Mouse (Mus musculus): ENCODE data around the gene Ptms. TPM values are rescaled to one million over a fixed set of nuclear protein-coding genes. Genes with fewer than 3 reads are reported as not detected.

Gene Ptms
- polyA plus RNA-seq, 1 experiment from 2014 or later, result 609 TPM

GRCm38 (mm10) chr6:124918890-124919627, 844 bp downstream of the Ptms start:
- peak overlapping the region; percentile 100 for H3K27ac ChIP-seq (ENCODE audit: low read depth, low read length)
- H3K27me3 ChIP-seq (replicated peaks; ENCODE audit: control insufficient read depth, insufficient read depth, low read length), result no peaks in the 10 kb centered on the region
- H3K36me3 ChIP-seq (ENCODE audit: control insufficient read depth, insufficient read depth, low read length), result peaks cover 4% of the 10 kb centered on the region; the same call in 1 of the 2 replicates
- no peaks in the 10 kb centered on the region for H3K9me3 ChIP-seq (ENCODE audit: control insufficient read depth, low read length)
- ATAC-seq, result no peak
- H3K4me1 ChIP-seq (ENCODE audit: control insufficient read depth, insufficient read depth, low read depth, low read length), result peaks cover 38% of the 10 kb centered on the region
- peak overlapping the region; percentile 97 for H3K4me2 ChIP-seq (ENCODE audit: low read length)
- WGBS, result 14% methylated on average over 13 of the region's 14 CpGs
- H3K4me3 ChIP-seq (ENCODE audit: low read length), result peak overlapping the region; percentile 92
- H3K9ac ChIP-seq (ENCODE audit: low read depth, low read length), result peak overlapping the region; percentile 33

GRCm38 (mm10) chr6:124918331-124918690, 1.6 kb downstream of the Ptms start:
- peaks cover 12% of the 10 kb centered on the region for H3K36me3 ChIP-seq (ENCODE audit: control insufficient read depth, insufficient read depth, low read length)
- H3K9me3 ChIP-seq (ENCODE audit: control insufficient read depth, low read length), result no peaks in the 10 kb centered on the region
- ATAC-seq, result no peak
- H3K27me3 ChIP-seq (replicated peaks; ENCODE audit: control insufficient read depth, insufficient read depth, low read length), result no peaks in the 10 kb centered on the region
- H3K4me3 ChIP-seq (ENCODE audit: low read length), result peak overlapping the region; percentile 92
- 9% methylated on average over 7 of the region's 7 CpGs for WGBS
- peak overlapping the region; percentile 74 for H3K9ac ChIP-seq (ENCODE audit: low read depth, low read length)
- peaks cover 38% of the 10 kb centered on the region for H3K4me1 ChIP-seq (ENCODE audit: control insufficient read depth, insufficient read depth, low read depth, low read length)
- peak overlapping the region; percentile 97 for H3K4me2 ChIP-seq (ENCODE audit: low read length)
- peak overlapping the region; percentile 100 for H3K27ac ChIP-seq (ENCODE audit: low read depth, low read length)

GRCm38 (mm10) chr6:124917518-124918330, 2.2 kb downstream of the Ptms start:
- H3K36me3 ChIP-seq (ENCODE audit: control insufficient read depth, insufficient read depth, low read length), result peaks cover 18% of the 10 kb centered on the region
- no peaks in the 10 kb centered on the region for H3K27me3 ChIP-seq (replicated peaks; ENCODE audit: control insufficient read depth, insufficient read depth, low read length)
- peak overlapping the region; percentile 100 for H3K9ac ChIP-seq (ENCODE audit: low read depth, low read length)
- H3K4me1 ChIP-seq (ENCODE audit: control insufficient read depth, insufficient read depth, low read depth, low read length), result peaks cover 38% of the 10 kb centered on the region
- H3K4me3 ChIP-seq (ENCODE audit: low read length), result peak overlapping the region; percentile 92
- peak overlapping the region; percentile 100 for H3K27ac ChIP-seq (ENCODE audit: low read depth, low read length)
- under 1% methylated on average over 63 of the region's 89 CpGs for WGBS
- no peaks in the 10 kb centered on the region for H3K9me3 ChIP-seq (ENCODE audit: control insufficient read depth, low read length)
- ATAC-seq, result peak; percentile 75
- H3K4me2 ChIP-seq (ENCODE audit: low read length), result peak overlapping the region; percentile 97

DNA sequence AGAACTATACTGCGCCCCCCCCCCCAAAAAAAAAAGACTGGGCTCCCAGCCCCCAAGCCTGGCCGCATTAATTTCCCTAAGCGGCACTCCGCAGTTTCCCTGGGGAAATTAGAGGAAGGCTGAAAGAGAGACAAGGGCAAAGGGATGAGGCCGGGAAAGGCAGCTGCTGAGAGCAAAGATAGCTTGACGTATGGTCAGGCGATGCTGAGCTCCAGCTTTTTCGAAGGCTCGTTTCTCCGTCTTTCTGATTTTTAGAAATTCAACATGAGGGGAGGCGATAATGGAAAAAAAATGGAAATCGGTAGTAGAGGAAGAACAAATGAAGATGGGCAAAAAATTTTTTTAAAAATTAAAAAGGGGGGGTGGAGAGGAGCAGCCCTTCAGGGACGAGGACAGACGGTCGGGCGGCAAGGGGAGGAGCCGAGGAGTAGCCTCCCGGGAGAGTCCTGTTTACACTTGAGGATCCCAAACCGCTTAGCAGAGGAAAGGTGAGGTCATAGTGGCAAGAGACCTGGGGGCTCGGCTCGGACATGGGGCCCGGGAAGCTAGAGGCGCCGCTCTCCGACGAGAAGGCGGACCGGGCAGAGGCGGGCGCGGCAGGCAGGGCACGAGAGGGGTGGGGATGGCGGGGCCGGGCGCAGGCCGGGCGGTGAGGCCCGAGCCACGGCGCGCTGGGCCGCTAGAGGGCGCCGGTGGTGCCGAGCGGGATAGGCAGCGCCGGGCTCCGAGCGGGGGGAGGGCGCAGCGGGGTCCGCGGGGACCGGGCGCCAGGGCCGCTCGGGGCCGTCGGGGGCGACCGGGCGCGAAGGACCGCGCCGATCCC, 3.0 kb downstream of the Ptms start:
- ATAC-seq, result peak; percentile 34
- Histone ChIP-seq H3K9ac (ENCODE audit: low read depth, low read length) (peak overlapping the region; percentile 100), H3K27me3 (replicated peaks; ENCODE audit: control insufficient read depth, insufficient read depth, low read length) (no peaks in the 10 kb centered on the region), H3K4me2 (ENCODE audit: low read length) (peak overlapping the region; percentile 97), H3K9me3 (ENCODE audit: control insufficient read depth, low read length) (no peaks in the 10 kb centered on the region), H3K4me3 (ENCODE audit: low read length) (peak overlapping the region; percentile 92), H3K4me1 (ENCODE audit: control insufficient read depth, insufficient read depth, low read depth, low read length) (peaks cover 38% of the 10 kb centered on the region), H3K27ac (ENCODE audit: low read depth, low read length) (peak overlapping the region; percentile 100), H3K36me3 (ENCODE audit: control insufficient read depth, insufficient read depth, low read length) (peaks cover 18% of the 10 kb centered on the region)
- under 1% methylated on average over 39 of the region's 67 CpGs for WGBS

DNA sequence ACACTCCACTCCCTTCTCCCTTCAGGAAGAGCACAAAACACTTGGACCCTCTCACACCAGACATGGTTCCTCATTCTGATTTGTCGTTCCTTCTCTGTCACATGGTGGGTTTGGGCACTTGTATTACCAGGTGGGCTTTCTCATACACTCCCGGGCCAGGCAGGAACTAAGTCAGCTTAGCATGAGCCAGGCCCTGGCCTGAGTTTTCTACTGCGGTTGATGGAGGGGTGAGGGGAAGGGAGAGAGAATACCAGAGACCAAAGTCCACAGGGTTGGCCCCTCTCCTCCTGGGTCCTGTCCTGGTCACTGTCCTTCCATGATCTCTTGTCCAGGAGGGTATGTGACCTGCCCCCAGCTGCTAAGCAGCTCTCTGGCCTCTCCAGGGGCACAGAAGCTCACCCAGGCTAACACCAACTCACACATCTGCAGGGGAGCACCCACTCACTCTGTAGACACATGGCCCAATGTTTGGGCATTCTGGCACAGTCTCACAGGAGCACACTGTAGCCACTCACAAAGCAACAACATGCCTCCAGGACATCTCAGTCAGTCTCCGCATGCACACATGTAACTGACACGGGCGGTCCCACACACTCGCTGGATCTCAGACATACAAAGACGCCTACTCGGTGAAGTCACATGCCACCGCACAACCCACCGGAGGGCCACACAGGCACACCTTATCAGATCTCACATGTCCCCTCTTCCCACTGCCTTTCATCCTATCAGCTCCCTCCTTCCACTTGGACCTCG, 3.8 kb downstream of the Ptms start:
- Histone ChIP-seq H3K27ac (ENCODE audit: low read depth, low read length) (peak overlapping the region; percentile 100), H3K9me3 (ENCODE audit: control insufficient read depth, low read length) (no peaks in the 10 kb centered on the region), H3K9ac (ENCODE audit: low read depth, low read length) (peak overlapping the region; percentile 100), H3K4me2 (ENCODE audit: low read length) (peak overlapping the region; percentile 97), H3K4me3 (ENCODE audit: low read length) (peak overlapping the region; percentile 92), H3K27me3 (replicated peaks; ENCODE audit: control insufficient read depth, insufficient read depth, low read length) (no peaks in the 10 kb centered on the region), H3K4me1 (ENCODE audit: control insufficient read depth, insufficient read depth, low read depth, low read length) (peaks cover 41% of the 10 kb centered on the region), H3K36me3 (ENCODE audit: control insufficient read depth, insufficient read depth, low read length) (peaks cover 18% of the 10 kb centered on the region)
- ATAC-seq, result no peak
- under 1% methylated on average over 12 of the region's 12 CpGs for WGBS

- peak overlapping the region; percentile 92 for H3K4me3 ChIP-seq (ENCODE audit: low read length)
- H3K36me3 ChIP-seq (ENCODE audit: control insufficient read depth, insufficient read depth, low read length), result peaks cover 18% of the 10 kb centered on the region
- H3K27ac ChIP-seq (ENCODE audit: low read depth, low read length), result peak overlapping the region; percentile 100
- no peaks in the 10 kb centered on the region for H3K9me3 ChIP-seq (ENCODE audit: control insufficient read depth, low read length)
- peak overlapping the region; percentile 97 for H3K4me2 ChIP-seq (ENCODE audit: low read length)
- ATAC-seq, result no peak
- H3K9ac ChIP-seq (ENCODE audit: low read depth, low read length), result peak overlapping the region; percentile 100
- WGBS, result 7% methylated on average over 22 of the region's 22 CpGs
- H3K4me1 ChIP-seq (ENCODE audit: control insufficient read depth, insufficient read depth, low read depth, low read length), result peaks cover 37% of the 10 kb centered on the region
- no peaks in the 10 kb centered on the region for H3K27me3 ChIP-seq (replicated peaks; ENCODE audit: control insufficient read depth, insufficient read depth, low read length)
Observed at GRCm38 (mm10) chr6:124915160-124915941, 4.6 kb downstream of the Ptms start.

DNA sequence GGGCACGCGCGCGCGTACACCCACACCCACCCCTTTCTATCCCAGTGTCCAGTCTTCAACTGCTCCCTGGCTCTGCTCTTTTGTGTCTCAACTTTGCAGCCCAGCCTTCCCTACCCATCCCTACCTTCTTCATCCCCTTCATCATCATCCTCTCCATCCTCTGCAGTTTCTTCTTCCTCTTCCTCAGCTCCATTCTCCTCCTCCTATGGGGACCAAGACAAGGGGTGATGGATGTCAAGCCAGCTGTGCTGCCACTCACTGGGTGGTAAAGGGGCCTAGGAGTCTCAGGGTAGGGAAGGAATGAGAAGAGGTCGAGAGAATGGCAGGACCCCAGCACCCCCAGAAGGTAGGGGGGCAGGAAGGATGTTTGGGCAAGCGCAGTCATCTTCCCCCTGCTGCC, 5.4 kb downstream of the Ptms start:
- H3K9me3 ChIP-seq (ENCODE audit: control insufficient read depth, low read length), result no peaks in the 10 kb centered on the region
- 80% methylated on average over 7 of the region's 7 CpGs for WGBS
- peaks cover 18% of the 10 kb centered on the region for H3K36me3 ChIP-seq (ENCODE audit: control insufficient read depth, insufficient read depth, low read length)
- no peaks in the 10 kb centered on the region for H3K27me3 ChIP-seq (replicated peaks; ENCODE audit: control insufficient read depth, insufficient read depth, low read length)
- peak overlapping the region; percentile 100 for H3K9ac ChIP-seq (ENCODE audit: low read depth, low read length)
- H3K4me2 ChIP-seq (ENCODE audit: low read length), result peak overlapping the region; percentile 97
- no peak for ATAC-seq
- H3K4me3 ChIP-seq (ENCODE audit: low read length), result peak overlapping the region; percentile 92; the same call in 1 of the 2 replicates
- peak overlapping the region; percentile 100 for H3K27ac ChIP-seq (ENCODE audit: low read depth, low read length)
- H3K4me1 ChIP-seq (ENCODE audit: control insufficient read depth, insufficient read depth, low read depth, low read length), result peaks cover 39% of the 10 kb centered on the region
